Mouse (Mus musculus): ENCODE measurements around the gene Cav2.

The Cav2 gene

GRCm38 (mm10) chr6:17314659-17315616 is 34.0 kb downstream of the Cav2 start:
- DNase-seq, result no peak

GRCm38 (mm10) chr6:17316294-17317166 is 35.5 kb downstream of the Cav2 start:
- no peak for DNase-seq

- no peak for DNase-seq
These were observed 36.2 kb downstream of the Cav2 start for GRCm38 (mm10) chr6:17317167-17317524.

GRCm38 (mm10) chr6:17317944-17318343 is 37.0 kb downstream of the Cav2 start:
- no peak for DNase-seq

- no peak for DNase-seq
These were observed 41.0 kb downstream of the Cav2 start for GRCm38 (mm10) chr6:17321976-17322375.

GRCm38 (mm10) chr6:17327216-17327615 is 46.2 kb downstream of the Cav2 start:
- DNase-seq, result no peak

GRCm38 (mm10) chr6:17329801-17330200 is 48.8 kb downstream of the Cav2 start:
- no peak for DNase-seq

- DNase-seq, result no peak
These were observed 56.7 kb downstream of the Cav2 start for GRCm38 (mm10) chr6:17337724-17338123.

All from lung, postnatal 4 days (tissue).